Mouse (Mus musculus): ENCODE measurements around the gene Tnfsfm13.

DNA sequence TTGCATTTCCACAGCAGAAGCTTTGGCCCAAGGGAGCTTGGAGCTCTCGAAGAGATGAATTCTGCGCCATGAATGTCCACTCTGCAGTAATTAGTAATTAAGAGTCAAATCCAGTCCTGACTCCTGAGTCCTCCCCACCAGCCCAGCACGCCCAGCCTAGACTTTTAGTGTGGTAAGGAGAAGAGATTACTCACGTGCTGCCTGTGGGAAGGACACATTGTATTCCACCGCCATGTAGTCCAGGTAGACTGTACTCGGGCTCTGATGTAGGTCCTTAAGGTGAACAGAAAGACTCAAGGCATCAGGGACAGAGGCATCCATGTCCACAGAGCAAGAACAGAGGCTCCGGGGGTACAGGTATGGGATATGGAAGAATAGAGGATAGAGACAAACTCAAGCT lies 31.1 kb downstream of the Tnfsfm13 start:
- TF ChIP-seq CTCF (IDR thresholded peaks at IDR 0.05; ENCODE audit: insufficient read depth, low read depth, low read length) (no peak), POLR2A (IDR thresholded peaks at IDR 0.05; ENCODE audit: insufficient read depth, low read depth, low read length) (no peak)
